Mouse (Mus musculus): ENCODE measurements around the gene Map1lc3a.

DNA sequence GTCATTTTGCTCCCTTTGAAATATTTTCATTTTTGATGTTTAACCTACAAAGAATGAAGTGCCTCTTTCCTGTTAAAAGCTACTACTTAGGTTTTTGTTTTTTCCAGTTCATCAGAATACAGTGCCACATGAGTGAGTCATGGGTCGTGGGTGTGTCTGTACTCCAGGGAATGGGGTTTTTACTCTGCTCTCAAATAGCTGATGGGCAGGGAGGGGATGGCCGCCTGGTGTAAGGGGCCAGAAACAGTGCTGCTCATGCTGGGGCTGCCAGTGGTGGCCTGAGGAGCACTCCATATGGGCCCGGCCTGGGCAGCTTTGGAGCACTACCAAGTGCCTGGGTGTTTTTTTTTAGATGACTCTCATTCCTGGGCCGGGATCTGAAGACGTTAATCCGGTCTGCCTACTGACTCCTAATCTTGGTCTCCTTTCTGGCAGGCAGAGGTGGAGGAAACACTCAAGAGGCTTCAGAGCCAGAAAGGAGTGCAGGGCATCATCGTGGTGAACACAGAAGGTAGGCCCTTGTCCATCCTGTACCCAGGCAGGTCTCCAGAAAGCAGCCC is 33.7 kb upstream of the Map1lc3a start:
- TF ChIP-seq CTCF (IDR thresholded peaks at IDR 0.05; ENCODE audit: low read depth) (no peak), EP300 (optimal IDR thresholded peaks at IDR 0.05) (no peak)

All from stomach, postnatal 0 days (tissue).